Mouse (Mus musculus) forebrain, embryonic 10.5 days (tissue): ENCODE measurements around the gene Gm17728. TPM values are rescaled to one million over a fixed set of nuclear protein-coding genes. Genes with fewer than 3 reads are reported as not detected.
"Not testable (repeated sequence)": the region's sequence is repeated elsewhere in the genome, so short reads cannot be mapped to it uniquely, and the experiment has no call there.

ENCODE experiments used
- DNase-seq: peaks from one replicate; pipeline ENCODE4 v3.0.0-alpha.2; 2017; ENCODE audit warnings: low spot score; ENCODE audit errors: extremely low spot score
- H3K27ac ChIP-seq: fragments of 300-500 bp; sonication (generic); 2 replicates; pipeline ENCODE4 v1.5.1; 2016; ENCODE audit warnings: mild to moderate bottlenecking
- H3K27me3 ChIP-seq: fragments of 300-500 bp; sonication (generic); 2 replicates; pipeline ENCODE4 v1.6.1; 2016; ENCODE audit warnings: mild to moderate bottlenecking; ENCODE audit not compliant: poor library complexity, severe bottlenecking
- H3K36me3 ChIP-seq: fragments of 300-500 bp; sonication (generic); replicated peaks from 2 replicates; pipeline ENCODE4 v1.6.1; 2016; ENCODE audit warnings: mild to moderate bottlenecking, moderate library complexity
- H3K4me1 ChIP-seq: fragments of 300-500 bp; sonication (generic); 2 replicates; pipeline ENCODE4 v1.6.1; 2016
- H3K4me3 ChIP-seq: fragments of 300-500 bp; sonication (generic); 2 replicates; pipeline ENCODE4 v1.5.1; 2016; ENCODE audit warnings: mild to moderate bottlenecking, moderate library complexity
- H3K9me3 ChIP-seq: fragments of 300-500 bp; sonication (generic); 2 replicates; pipeline ENCODE4 v1.6.1; 2016; ENCODE audit warnings: mild to moderate bottlenecking, moderate library complexity
- WGBS: fragments of 180-500 bp; shearing (Covaris S2); methylation state at CpG from one replicate; pipeline ENCODE4 v1.1.7; 2016; 5-methylcytosine and 5-hydroxymethylcytosine counted together
- polyA plus RNA-seq: library from polyadenylated mRNA; unstranded; fragments of >200 nt; fragmentation: Nextera tagmentation; extraction: Ambion mirVana; gene quantifications from 2 replicates; pipeline ENCODE4 v1.2.1, GENCODE M21; 2016

Gm17728 gene
- not detected in 2 replicates for polyA plus RNA-seq

DNA sequence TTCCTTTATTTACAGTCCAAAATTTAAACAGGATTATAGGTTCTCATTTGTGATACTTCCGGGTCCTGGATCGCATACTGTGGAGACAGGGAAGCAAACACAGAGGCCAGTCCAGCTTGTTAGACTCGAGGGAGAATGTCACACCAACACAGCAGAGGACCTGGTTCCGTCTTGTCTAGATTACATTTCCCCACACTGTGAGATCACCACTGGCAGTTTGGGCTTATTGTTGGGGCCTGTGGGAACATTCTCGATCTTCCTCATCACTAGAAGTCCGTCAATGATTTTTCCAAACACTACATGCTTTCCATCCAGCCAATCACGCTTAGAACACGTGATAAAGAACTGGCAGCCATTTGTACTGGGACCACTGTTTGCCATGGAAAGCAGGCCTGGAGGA is at the start of gene Gm17728:
Gene Gm17728 (plus strand): TSS at position 301 of the 400 bp plus-strand sequence.
- not testable (repeated sequence) for H3K27ac ChIP-seq, H3K9me3 ChIP-seq, H3K36me3 ChIP-seq, H3K4me3 ChIP-seq, H3K4me1 ChIP-seq, H3K27me3 ChIP-seq, DNase-seq
- 94% methylated on average over 8 of the region's 8 CpGs for WGBS

DNA sequence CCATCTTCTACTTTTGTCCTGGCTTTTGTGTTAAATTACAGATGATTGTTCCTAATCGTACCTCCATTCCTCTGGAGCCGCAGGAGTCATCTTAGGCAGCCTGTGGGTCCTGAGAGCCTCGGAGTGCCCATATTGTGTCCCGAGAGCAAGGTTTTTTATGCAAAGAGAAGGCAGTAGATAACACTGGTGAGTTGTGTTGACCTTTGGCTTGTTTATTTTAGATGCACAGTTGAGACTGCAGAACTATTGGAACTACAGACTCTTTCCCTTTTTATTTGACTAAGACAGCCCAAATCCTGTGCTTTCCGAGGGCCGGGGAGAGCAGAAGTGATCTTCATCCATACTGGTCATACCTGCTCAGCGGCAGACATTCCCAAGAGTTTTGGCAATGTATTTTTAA is 24.4 kb upstream of the Gm17728 start:
- 84% methylated on average over 7 of the region's 7 CpGs for WGBS
- no peak for DNase-seq
- Histone ChIP-seq H3K9me3 (no peaks in the 10 kb centered on the region), H3K27me3 (no peaks in the 10 kb centered on the region), H3K4me1 (peaks cover 4% of the 10 kb centered on the region; the same call in 1 of the 2 replicates), H3K4me3 (no peak overlapping the region), H3K36me3 (no peaks in the 10 kb centered on the region), H3K27ac (no peak overlapping the region)

DNA sequence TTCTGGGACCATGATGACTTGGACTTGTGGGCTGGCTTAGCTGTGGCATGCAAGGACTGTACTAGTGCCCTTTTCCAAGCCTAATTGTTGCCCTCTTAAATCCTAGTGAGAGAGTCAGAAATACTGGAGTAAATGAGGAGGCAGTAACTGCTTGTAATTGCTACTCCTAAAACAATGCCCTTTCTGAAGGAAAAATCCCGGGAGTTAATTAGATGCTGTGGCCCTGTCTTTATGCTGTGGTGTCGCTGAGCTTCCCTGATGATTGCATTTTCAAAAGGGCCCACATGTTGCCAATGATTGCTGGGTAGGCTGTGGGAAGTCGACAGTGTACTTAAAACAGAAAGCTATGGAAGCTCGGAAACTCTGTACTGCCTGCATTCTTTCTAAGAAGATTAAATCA is 23.3 kb upstream of the Gm17728 start:
- H3K4me1 ChIP-seq: peaks cover 4% of the 10 kb centered on the region; the same call in 1 of the 2 replicates
- H3K27ac ChIP-seq: no peak overlapping the region
- H3K9me3 ChIP-seq: no peaks in the 10 kb centered on the region
- H3K36me3 ChIP-seq: no peaks in the 10 kb centered on the region
- no peak overlapping the region for H3K4me3 ChIP-seq
- H3K27me3 ChIP-seq: no peaks in the 10 kb centered on the region
- 16% methylated on average over 4 of the region's 4 CpGs for WGBS
- no peak for DNase-seq

DNA sequence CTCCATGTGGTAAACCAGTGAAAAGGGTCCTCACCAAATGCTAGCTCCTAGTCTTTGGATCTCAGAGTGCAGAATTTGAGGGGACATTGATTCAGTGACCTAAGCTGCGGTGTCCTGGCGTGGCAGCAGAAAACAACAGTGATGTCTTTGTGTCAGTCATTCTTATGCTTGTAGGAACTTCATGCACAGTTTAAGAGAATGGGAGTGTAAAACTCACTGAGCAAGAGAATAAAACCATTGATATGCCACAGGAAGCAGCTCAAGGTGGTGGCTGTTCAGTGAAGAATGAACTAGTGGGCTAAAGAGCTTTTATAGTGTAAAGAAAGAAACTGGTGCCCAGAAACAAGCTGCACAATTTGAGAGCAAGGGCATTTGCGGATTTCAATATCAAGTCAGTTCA is 17.9 kb upstream of the Gm17728 start:
- Histone ChIP-seq H3K27ac (no peak overlapping the region), H3K36me3 (no peaks in the 10 kb centered on the region), H3K9me3 (no peaks in the 10 kb centered on the region), H3K4me3 (no peak overlapping the region), H3K4me1 (no peaks in the 10 kb centered on the region), H3K27me3 (no peaks in the 10 kb centered on the region)
- no peak for DNase-seq
- 88% methylated on average over 3 of the region's 3 CpGs for WGBS

DNA sequence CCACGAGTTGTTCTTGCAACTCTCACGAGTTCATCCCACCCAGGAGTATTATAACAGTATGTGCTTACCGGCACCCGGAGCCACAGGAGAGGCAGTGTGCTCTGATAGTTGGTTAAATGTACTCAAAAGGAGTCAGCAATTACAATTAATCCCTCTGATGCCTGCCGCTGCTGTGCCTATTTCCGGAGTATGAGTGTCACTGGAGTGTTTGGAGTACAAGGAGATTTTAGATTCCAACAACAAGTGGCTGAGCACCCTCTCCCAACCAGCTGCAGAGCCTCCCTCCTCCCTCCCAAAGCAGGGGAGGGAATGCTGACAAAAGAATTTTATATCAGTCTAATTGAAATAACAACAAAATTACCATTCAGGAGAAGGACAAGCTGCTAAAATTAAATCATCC is 14.2 kb upstream of the Gm17728 start:
- H3K9me3 ChIP-seq: no peaks in the 10 kb centered on the region
- no peak overlapping the region for H3K27ac ChIP-seq
- no peak for DNase-seq
- 71% methylated on average over 6 of the region's 6 CpGs for WGBS
- H3K36me3 ChIP-seq: no peaks in the 10 kb centered on the region
- H3K27me3 ChIP-seq: no peaks in the 10 kb centered on the region
- no peak overlapping the region for H3K4me3 ChIP-seq
- no peaks in the 10 kb centered on the region for H3K4me1 ChIP-seq

DNA sequence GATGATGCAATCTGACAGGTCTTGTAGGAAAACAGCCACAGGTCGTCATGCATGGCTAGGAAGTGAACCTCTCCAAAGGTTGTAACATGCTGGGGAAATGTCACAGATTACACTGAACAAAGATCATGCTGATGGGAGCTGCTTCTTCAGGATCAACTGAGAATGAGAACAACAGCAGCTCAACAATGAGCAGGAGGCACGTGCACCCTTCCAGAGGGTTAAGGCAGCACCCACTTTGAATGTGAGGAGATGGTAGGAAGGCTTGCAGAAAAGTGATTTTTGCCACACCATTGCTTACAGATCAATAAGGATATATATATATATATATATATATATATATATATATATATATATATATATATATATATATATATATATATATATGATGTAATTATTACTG is 2.8 kb upstream of the Gm17728 start:
- Histone ChIP-seq H3K27me3 (no peaks in the 10 kb centered on the region), H3K4me3 (no peak overlapping the region), H3K4me1 (no peaks in the 10 kb centered on the region), H3K9me3 (peaks cover 8% of the 10 kb centered on the region; the same call in 1 of the 2 replicates), H3K27ac (no peak overlapping the region), H3K36me3 (no peaks in the 10 kb centered on the region)
- no peak for DNase-seq
- WGBS: 88% methylated on average over 2 of the region's 2 CpGs

DNA sequence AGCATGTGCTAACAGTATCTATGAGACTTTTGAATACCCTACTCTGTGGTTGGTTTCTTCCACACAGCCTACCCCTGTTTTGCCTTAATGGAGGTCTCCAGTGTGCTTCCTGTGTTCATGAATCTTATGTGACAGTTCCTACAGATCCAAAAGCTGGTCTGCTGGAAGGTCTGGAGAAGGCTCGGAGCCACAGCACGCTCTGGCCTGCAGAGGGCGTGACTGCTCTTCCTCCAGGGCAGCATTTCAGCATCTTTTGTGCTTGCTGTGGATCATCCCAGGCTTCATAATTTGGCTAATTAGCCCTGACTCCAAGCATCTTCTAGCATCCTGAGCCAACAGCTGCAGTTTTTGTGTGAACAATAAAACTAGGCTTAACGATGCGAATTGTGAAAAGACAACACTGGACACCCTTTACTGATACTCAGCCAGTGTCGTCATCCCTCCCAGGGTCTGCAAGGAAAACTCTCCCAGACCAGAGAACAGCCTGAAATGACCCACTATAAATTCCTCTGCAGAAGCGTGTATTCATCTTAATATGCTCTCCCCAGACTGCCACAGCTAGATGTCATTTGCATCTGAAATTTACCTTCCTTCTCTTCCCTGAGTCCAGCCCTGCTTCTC is 6.6 kb downstream of the Gm17728 start:
- WGBS: 63% methylated on average over 7 of the region's 7 CpGs
- Histone ChIP-seq H3K27ac (0 out of 2 replicates have a peak overlapping the region, but pooled peaks have one; percentile 3), H3K9me3 (no peaks in the 10 kb centered on the region; the same call in 1 of the 2 replicates), H3K4me3 (no peak overlapping the region), H3K36me3 (no peaks in the 10 kb centered on the region), H3K4me1 (peaks cover 8% of the 10 kb centered on the region), H3K27me3 (no peaks in the 10 kb centered on the region)
- DNase-seq: peak; percentile 18

DNA sequence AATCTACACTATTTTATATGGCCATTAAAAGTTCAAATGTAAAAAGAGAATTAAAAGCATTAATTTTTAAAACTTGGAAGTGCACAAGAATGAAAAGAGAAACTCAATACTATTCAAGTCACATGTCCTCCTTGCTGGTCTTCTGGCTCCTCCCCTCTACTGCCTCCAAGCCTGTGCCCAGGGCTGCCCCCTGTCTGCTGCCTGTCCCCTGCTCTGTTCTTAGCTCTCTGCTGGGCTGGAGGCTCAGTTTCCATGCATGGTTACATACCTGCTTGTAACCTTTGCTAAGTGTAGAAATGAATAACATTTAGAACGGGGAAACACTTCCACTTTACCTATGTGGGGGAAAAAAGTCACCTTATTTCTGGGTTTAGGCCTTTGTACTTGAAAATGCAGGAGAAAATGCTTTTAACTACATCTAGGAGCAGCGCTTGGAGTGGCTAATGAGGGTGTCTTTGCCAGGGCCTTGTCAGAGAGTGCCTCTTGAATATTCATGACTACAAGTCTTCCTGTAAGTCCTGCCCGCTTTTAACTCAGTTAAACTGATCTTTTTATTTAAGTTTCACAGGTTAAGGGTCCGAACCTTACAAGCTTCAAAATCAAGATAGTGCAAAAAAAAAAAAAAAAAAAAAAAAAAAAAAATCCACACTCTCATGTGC is 18.3 kb downstream of the Gm17728 start:
- no peak overlapping the region for H3K4me3 ChIP-seq
- H3K27ac ChIP-seq: no peak overlapping the region
- H3K27me3 ChIP-seq: no peaks in the 10 kb centered on the region
- no peaks in the 10 kb centered on the region for H3K36me3 ChIP-seq
- H3K4me1 ChIP-seq: 0 out of 2 replicates have a peak, but pooled peaks cover 5% of the 10 kb centered on the region
- no peaks in the 10 kb centered on the region for H3K9me3 ChIP-seq
- no peak for DNase-seq
- 70% methylated on average over 4 of the region's 4 CpGs for WGBS

DNA sequence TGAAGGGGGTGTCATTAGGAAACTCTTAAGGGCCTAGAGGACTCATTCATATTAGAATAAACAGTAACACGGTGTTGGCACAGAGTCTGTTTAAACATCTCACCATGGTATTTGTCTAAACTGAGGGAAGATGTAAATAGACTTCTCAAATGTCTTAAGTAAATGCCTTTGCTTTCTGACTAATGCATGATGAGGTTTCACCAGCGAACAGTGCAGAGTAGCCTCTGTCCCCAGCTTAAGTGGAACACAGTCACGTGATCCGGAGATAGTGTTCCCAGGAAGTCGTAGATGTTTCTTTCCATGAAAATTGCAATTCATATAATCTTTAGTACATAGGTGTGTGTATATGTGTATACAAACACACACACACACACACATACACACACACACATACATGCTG is 34.5 kb downstream of the Gm17728 start:
- Histone ChIP-seq H3K4me3 (no peak overlapping the region), H3K27me3 (no peaks in the 10 kb centered on the region), H3K4me1 (no peaks in the 10 kb centered on the region), H3K27ac (no peak overlapping the region), H3K9me3 (no peaks in the 10 kb centered on the region), H3K36me3 (no peaks in the 10 kb centered on the region)
- no peak for DNase-seq
- WGBS: 92% methylated on average over 5 of the region's 5 CpGs

DNA sequence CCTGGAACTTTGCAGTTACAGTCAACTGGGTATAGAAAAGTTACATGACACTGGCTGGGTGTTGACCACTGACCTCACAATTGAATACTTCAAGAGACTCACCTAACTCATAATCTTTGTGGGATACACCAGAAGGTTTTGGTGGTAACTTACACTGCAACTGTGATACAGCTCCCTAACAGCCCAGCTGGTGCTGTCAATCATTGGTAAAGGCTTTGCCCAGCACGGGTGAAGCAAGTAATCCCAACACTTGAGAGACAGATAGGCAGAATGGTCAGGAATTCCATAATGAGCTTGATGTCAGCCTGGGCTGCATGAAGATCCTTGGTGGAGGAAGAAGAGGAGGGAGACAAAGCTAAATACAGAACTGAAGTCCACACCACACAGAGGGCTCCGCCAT is 39.0 kb downstream of the Gm17728 start:
- no peaks in the 10 kb centered on the region for H3K36me3 ChIP-seq
- no peak overlapping the region for H3K27ac ChIP-seq
- DNase-seq: no peak
- no peaks in the 10 kb centered on the region for H3K27me3 ChIP-seq
- H3K4me1 ChIP-seq: no peaks in the 10 kb centered on the region
- H3K9me3 ChIP-seq: no peaks in the 10 kb centered on the region
- no peak overlapping the region for H3K4me3 ChIP-seq
- WGBS: 79% methylated on average over 2 of the region's 2 CpGs

Other genes starting within 250 kb of the Gm17728 start
- gene Pabpc6, start 247.7 kb downstream of the Gm17728 start, polyA plus RNA-seq: not detected in 2 replicates